Mouse (Mus musculus) CH12.LX (cell line): ENCODE measurements around the gene Zfp830.

Experiments used
- CTCF ChIP-seq, 2 experiments: IDR thresholded peaks in 1 of 2; conservative IDR thresholded peaks in 1 of 2; 2 replicates each; pipeline ENCODE4 v1.5.1; 2011 to 2012; ENCODE audit warnings: low read depth in 2 of 2, low read length in 2 of 2, improper control_type of control experiment in 1 of 2, inconsistent platforms in 1 of 2, mild to moderate bottlenecking in 1 of 2, moderate library complexity in 1 of 2
- ELF1 ChIP-seq: IDR thresholded peaks from 2 replicates; pipeline ENCODE4 v1.6.1; 2014; ENCODE audit warnings: low read depth, mild to moderate bottlenecking, inconsistent platforms, low read length, improper control_type of control experiment
- JUND ChIP-seq: conservative IDR thresholded peaks from 2 replicates; pipeline ENCODE4 v1.6.1; 2011; ENCODE audit warnings: low read depth, low read length, improper control_type of control experiment
- MAX ChIP-seq: IDR thresholded peaks from 2 replicates; pipeline ENCODE4 v1.6.1; 2011; ENCODE audit warnings: low read length, improper control_type of control experiment
- NELFE ChIP-seq: IDR thresholded peaks from 2 replicates; pipeline ENCODE4 v1.6.1; 2011; ENCODE audit warnings: low read depth, low read length, improper control_type of control experiment
- NRF1 ChIP-seq: IDR thresholded peaks from 2 replicates; pipeline ENCODE4 v1.6.1; 2014; ENCODE audit warnings: low read depth, mild to moderate bottlenecking, inconsistent platforms, low read length, improper control_type of control experiment, moderate library complexity
- POLR2A ChIP-seq: IDR thresholded peaks from 2 replicates; pipeline ENCODE4 v1.6.1; 2011; ENCODE audit warnings: low read depth, mild to moderate bottlenecking, improper control_type of control experiment, low read length
- TBP ChIP-seq: conservative IDR thresholded peaks from 2 replicates; pipeline ENCODE4 v1.6.1; 2011; ENCODE audit warnings: low read depth, low read length, improper control_type of control experiment
- USF1 ChIP-seq: IDR thresholded peaks from 2 replicates; pipeline ENCODE4 v1.6.1; 2014; ENCODE audit warnings: low read depth, mild to moderate bottlenecking, inconsistent platforms, low read length, improper control_type of control experiment
- USF2 ChIP-seq: conservative IDR thresholded peaks from 2 replicates; pipeline ENCODE4 v1.6.1; 2011; ENCODE audit warnings: low read depth, low read length, improper control_type of control experiment
- ZMIZ1 ChIP-seq: IDR thresholded peaks from 2 replicates; pipeline ENCODE4 v1.6.1; 2012; ENCODE audit warnings: low read depth, mild to moderate bottlenecking, inconsistent platforms, low read length, improper control_type of control experiment

DNA sequence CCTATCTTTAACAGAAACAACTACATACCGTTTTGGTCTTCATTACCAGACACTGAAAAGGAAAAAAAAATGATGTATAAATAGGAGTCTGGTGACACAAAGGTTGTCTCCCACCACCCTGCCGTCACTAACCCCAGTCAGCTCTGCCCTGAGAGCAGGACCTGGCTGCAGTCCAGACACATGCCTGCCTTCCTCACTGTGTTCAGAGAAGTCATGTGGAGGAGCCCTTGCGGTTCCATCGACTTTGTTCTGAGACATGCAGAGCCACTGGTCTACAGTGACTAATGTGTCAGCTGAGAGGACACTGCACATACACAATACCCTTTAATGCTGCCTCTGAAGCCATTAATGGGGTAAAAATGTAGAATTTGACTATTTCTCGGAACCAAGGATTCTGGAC, 44.3 kb downstream of the Zfp830 start:
- no peak for TF ChIP-seq NELFE
- no peak for TF ChIP-seq ELF1
- TF ChIP-seq TBP: no peak
- TF ChIP-seq MAX: no peak
- TF ChIP-seq POLR2A: no peak
- no peak for TF ChIP-seq CTCF (conservative IDR thresholded peaks at IDR 0.05 in 1 of 2, IDR thresholded peaks at IDR 0.05 in 1 of 2; ENCODE audit: low read depth in 2 of 2, low read length in 2 of 2)
- no peak for TF ChIP-seq NRF1
- no peak for TF ChIP-seq USF1
- no peak for TF ChIP-seq USF2
- no peak for TF ChIP-seq ZMIZ1
- TF ChIP-seq JUND: no peak
